Mouse (Mus musculus): ENCODE results near the gene Ube2q2.
"Not testable (repeated sequence)": the region's sequence is repeated elsewhere in the genome, so short reads cannot be mapped to it uniquely, and the experiment has no call there.

Gene Ube2q2

DNA sequence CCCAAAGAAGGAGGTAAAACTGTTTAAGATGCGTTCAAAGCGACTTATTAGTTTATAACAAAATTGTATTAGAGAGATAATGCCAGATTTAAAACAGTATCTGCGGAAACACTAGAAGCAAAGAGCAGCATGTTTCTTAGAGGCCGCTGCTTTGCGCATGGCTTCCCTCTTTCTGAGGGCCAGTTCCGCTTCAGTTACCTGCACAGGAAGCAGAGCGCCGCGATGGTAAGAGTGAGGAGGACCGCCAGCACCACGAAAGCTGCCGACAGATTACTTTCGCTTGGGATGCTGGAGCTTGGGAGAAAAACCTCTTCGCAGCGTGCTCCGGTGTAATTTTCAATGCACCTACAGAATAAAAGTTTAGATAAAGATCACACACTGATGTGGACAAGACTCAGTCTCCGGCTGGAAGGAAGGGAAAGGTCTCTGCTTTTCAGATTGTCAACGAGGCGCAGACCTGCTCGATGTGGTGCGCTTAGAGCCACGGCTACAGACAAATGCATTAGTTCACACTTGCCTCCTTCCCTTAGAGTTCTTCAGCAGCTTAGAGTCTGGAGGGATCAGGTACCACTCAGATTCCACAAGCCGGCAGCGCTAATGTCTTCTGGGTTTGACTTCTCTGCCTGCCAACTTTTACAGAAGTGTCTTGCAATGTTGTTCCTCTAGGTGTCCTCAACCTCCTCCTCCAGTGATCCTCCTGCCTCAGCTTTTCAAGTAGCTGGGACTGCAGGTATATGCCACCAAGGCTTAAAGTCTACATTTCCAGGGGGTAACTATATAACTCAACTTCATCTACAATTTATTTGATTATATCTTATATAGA lies 93.4 kb downstream of the Ube2q2 start:
- DNase-seq (ENCODE audit: low spot score in 2 of 2), result no peak

DNA sequence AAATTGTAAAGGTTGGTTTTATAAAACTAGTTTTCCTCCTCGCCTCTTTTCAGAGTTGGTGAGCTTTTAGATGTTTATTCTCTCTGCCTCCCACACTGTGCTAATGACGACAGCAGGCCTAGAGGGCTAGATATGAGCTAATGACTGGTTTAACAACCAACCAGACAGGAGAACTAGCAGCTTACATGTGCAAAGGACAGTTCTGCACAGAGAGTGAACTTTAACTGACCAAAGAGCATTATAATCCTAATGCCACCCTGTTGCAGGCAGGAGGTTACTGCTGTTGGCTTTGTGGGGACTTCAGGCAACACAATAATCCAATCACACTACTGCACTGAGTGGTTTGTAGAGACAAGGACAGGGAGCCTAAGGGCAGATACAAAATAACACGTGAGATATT lies 94.6 kb downstream of the Ube2q2 start:
- no peak for DNase-seq (ENCODE audit: low spot score in 2 of 2)

DNA sequence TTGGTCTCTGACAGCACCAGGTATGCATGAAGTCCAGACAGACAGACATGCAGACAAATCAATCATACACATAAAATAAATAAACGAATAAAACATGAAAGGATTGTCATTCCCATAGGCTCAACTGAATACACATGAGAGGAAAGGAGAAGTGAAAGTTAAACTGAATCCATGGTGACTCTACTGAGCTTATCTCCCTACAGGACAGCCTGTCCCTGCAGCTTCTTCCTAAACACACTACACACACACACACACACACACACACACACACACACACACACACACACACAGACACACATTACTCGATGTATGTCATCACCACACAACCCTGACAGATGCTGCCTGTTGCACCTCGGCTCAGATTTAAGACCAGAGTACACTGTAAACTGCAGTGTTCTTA lies 95.4 kb downstream of the Ube2q2 start:
- DNase-seq (ENCODE audit: low spot score in 2 of 2), result no peak

DNA sequence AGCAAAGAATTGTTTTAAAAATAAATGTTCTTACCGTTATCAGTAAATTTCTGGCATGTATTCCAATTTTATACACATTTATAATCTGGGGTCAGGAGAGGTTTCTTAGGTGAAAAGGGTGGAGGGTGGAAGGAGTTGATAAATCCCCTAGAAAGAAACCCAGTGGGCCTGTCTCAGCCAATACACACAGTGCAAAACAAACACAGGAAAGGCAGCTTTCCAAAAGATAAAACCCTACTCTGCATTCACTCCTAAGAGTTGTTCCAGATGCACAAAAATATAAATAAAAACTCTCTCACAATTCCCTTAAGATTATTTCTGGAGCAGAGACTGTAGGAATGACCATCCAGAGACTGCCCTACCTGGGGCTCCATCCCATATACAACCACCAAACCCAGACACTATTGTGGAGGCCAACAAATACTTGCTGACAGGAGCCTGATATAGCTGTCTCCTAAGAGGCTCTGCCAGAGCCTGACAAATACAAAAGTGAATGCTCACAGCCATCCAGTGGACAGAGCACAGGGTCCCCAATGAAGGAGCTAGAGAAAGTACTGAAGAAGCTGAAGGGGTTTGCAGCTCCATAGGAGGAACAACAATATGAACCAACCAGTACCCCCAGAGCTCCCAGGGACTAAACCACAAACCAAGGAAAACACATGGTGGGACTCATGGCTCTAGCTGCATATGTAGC lies 96.5 kb downstream of the Ube2q2 start:
- not testable (repeated sequence) for DNase-seq (ENCODE audit: low spot score in 2 of 2)

DNA sequence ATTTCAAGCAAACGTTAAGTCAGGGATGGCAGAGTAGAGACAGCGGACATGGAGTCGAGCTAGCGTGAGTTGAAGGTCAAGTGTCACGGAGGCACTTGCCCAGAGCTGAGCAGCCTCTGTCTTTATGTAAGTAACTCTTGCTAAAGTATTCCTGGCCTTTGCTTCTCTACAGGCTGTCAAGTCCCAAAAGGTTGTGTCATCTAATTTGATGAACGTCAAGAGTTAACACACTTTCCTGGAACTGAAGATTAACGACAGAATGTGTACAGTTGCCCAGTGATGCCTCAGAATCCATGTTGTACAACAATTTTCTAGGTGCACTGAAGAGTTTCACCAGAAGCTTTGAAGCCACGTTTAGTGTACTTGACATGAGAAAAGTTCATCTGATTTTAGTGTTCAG lies 97.8 kb downstream of the Ube2q2 start:
- DNase-seq (ENCODE audit: low spot score in 2 of 2), result no peak

DNA sequence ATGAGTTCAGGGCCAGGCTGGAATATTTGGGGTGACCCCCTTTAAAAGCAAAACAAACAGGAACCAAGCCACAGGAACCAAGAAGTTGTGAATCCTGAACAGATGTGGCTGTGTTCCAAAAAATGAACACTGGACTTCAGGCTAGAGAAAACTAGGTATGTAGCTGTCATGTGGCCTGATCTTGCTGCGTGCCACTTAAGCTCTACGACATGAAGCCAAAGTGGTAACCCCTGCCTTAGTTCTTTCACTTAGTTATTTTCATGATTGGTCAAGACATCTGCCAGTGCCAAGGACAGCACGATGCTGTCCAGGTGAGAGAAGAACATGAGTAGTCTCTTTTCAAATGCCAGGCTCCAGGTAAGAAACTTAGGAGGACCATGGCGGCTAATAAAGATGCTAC lies 98.3 kb downstream of the Ube2q2 start:
- no peak for DNase-seq (ENCODE audit: low spot score in 2 of 2)

DNA sequence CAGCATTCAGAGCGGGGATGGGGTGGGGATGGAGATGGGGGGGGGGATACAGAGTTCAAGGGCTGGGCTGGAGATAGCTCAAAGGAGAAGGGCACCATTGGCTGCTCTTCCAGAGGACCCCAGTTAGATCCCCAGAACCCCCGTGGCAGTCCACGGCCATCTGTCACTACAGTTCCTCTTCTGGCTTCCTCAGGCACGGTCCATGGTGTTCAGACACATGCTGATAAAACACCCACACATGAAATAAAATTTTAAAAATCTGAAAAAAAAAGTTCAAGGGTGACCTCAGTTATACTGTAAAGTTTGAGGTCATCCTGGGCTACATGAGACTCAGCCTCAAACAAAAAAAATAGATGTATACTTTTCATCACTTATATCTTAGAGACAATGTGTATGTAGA lies 99.8 kb downstream of the Ube2q2 start:
- no peak for DNase-seq (ENCODE audit: low spot score in 2 of 2)

DNA sequence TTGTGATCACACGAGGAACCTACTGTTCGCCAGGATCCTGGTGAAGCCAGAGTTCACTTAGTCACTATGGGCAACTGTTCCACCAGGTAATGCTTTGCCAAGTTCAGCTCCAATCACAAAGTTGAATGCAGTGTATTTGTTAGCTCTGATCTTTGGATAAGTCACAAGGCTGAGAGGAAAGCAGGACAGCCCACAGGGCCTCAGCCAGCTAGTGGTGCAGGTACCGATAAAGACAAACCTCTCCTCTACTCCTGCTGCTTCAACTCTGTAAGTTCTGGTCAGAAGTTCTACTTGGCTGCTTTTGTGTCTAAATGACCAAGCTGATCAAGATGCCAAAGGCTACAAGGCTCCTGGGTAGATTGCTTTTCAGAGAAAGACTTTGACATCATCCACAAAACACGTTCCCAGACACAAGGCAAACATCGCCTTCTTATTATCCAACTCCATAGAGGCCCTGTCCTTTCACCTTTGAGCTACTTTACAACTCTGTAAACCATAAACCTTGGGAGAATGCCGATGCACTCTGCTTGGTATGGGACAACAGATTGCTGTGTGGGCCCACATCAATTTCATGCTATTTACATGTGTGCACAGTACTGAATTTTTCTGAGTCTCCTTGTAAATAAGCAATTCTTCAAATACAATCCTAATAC lies 102.1 kb downstream of the Ube2q2 start:
- DNase-seq (ENCODE audit: low spot score in 2 of 2), result no peak

DNA sequence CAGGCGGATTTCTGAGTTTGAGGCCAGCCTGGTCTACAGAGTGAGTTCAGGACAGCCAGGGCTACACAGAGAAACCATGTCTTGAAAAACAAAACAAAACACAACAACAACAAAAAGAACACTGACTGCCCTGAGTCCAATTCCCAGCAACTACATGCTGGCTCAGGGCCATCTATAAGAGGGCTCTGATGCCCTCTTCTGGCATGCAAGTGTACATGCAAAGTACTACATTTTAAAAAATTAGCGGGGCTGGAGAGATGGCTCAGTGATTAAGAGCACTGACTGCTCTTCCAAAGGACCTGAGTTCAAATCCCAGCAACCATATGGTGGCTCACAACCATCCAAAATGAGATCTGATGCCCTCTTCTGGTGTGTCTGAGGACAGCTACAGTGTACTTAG lies 103.4 kb downstream of the Ube2q2 start:
- DNase-seq (ENCODE audit: low spot score in 2 of 2), result not testable (repeated sequence)

DNA sequence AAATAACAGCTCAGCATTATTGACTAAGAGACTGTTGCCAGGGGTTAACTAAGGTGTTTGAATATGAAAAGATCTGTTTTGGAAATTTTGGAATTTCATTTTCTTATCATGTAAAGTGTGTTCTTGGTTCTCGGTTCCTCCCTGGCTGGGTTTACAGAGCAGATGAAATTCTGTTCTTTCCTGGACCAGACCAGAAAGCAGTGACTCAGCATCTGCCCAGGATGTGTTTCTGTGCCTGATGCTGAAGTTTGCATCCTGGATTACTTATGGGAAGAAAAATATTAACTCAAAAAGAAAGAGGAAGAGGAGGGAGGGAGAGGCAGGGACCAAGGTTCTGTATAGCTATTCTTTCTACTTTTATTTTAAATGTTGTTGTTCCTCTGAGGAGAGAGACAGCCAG lies 105.2 kb downstream of the Ube2q2 start:
- DNase-seq (ENCODE audit: low spot score in 2 of 2), result no peak

DNA sequence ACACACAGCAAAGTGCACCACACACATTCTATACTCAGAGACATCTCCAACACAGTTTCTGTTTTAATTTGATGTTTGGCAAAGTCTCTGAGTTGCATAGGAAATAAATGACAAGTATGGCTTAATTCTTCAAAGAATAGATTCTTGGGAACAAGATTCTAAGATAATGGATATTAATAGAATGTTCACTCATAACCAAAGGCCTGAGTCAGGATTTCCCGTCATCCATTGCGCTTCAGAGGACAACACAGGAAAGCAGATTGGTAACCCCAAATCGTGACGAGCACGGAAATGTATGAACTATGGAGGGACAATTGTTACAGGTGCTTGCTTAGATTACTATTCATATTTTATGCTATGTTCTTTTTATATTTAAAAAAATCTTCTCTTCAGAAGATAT lies 106.4 kb downstream of the Ube2q2 start:
- DNase-seq (ENCODE audit: low spot score in 2 of 2), result no peak

DNA sequence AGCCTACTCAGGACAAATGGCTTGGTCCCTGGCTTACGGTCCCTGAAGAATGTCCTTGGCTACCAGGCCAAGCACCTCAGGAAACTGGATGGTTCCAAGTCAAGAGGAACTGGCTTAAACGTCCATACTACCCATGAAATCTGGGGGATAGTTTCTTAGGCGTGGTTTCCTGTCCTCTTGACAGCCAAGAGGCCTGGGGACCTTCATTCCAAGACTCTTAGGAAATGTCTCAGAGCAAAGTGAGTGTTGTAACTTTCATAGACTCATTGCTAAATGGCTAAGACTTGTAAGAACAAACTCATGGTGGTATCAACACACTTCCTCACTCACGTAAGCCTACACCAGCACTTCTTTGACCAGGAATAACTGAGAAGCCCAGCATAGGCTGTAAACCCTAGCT lies 107.0 kb downstream of the Ube2q2 start:
- no peak for DNase-seq (ENCODE audit: low spot score in 2 of 2)

DNA sequence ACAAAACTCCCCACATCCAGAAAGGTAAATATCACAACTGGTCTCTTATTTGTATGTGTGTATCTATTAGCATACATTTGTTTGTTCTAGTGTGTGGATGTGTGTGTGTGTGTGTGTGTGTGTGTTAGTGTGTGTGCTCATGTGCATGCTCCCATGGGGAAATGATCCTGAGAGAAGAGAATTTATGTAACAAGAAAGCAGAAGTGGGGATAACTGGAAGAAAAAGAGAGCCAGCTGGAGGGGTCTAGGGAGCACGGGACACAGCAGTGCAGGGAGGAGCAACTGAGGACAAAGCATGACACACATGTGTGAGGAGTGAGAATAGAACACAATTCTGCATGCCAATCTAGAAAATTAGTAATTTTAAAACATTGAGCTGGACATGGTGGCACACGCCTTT lies 108.5 kb downstream of the Ube2q2 start:
- no peak for DNase-seq (ENCODE audit: low spot score in 2 of 2)
